Mouse (Mus musculus) brain, embryonic 14.5 days (tissue): ENCODE measurements around the gene As3mt. TPM values are rescaled to one million over a fixed set of nuclear protein-coding genes. Genes with fewer than 3 reads are reported as not detected.

ENCODE experiments used
- DNase-seq: peaks from one replicate; pipeline ENCODE4 v3.0.0-alpha.2; 2011; ENCODE audit warnings: low read depth
- CTCF ChIP-seq: fragments of 200-500 bp; IDR thresholded peaks from 2 replicates; pipeline ENCODE4 v1.5.1; 2012; ENCODE audit warnings: inconsistent platforms, mild to moderate bottlenecking, moderate library complexity, borderline replicate concordance; ENCODE audit not compliant: insufficient read depth, insufficient read length; ENCODE audit errors: extremely low read depth
- POLR2A ChIP-seq: fragments of 200-500 bp; IDR thresholded peaks from 2 replicates; pipeline ENCODE4 v1.6.1; 2012; ENCODE audit warnings: mild to moderate bottlenecking, inconsistent platforms, borderline replicate concordance; ENCODE audit not compliant: poor library complexity, insufficient read depth, insufficient read length, severe bottlenecking; ENCODE audit errors: extremely low read depth
- polyA plus RNA-seq: library from polyadenylated mRNA; depleted of rRNA; stranded (reverse); fragments of >200 nt; gene quantifications from 2 replicates; pipeline ENCODE4 v1.2.3, GENCODE M21; 2012

As3mt gene
- polyA plus RNA-seq, 1 experiment, result 16.9 TPM

DNA sequence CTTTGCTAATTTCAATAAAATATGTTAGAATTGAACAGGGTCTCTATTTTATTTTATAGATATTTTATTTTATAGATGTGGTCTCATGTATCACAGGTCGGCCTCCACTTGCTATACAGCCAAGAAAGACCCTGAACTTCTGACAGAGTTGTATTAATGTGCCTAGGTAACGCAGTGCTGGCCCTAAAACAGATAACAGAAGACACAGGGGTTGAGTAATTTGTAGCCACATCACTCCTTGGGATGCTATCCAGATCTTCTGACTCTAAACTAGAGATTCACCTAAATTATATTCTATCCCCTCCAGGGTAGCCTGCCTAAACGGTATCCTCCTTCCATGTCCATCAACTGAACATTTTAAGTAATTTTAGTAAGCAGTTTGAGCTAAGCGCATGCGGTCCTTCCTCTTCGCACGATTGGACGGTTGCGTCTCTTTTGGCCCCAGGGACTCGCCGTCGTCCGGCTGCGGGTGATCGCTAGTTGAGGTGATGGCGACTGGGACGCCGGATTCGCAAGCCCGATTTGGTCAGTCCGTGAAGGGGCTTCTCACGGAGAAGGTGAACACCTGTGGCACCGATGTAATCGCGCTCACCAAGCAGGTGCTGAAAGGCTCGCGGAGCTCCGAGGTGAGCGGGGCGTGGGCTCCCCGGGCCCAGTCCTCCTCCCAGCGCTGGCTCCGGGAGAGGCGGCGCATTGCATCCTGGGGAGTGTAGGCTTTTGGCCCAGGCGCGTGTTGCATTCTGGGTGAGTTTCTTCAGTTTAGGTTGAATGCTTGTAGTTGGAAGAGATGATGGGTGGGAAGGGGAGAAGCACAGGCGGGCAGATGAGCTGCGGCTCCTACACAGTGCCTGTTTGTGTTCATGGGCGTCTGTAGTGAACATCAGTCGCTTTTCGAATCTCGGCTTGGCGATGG lies 17.5 kb upstream of the As3mt start, which contains the start of gene Borcs7:
Borcs7 (plus strand) TSS at position 447 of the 913 bp plus-strand sequence.
- TF ChIP-seq CTCF, result no peak
- peak; percentile 66; the same call in 1 of the 2 replicates for TF ChIP-seq POLR2A

DNA sequence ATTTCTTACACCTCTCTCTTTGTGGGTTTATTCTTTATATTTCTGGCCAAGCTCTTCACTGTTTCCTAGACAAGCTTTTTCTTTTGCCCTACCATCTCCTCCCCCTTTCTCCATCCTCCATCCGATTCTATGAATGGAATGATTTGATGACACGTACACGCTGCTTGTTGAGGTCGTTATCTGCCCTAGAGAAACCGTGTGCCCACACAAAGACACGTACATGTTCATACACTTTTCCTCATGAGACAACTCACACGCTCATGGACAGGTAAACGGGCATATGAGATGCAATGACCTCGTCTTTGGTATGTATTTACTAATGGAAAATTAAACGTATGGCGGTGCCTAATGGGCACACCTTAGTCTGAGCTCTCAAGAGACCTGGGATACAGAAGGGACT lies 16.9 kb upstream of the As3mt start:
- TF ChIP-seq POLR2A (no peak), CTCF (no peak)

More for the DNA sequence above, 17.5 kb upstream of the As3mt start, which contains the start of gene Borcs7:
- peak; percentile 97 for DNase-seq

DNA sequence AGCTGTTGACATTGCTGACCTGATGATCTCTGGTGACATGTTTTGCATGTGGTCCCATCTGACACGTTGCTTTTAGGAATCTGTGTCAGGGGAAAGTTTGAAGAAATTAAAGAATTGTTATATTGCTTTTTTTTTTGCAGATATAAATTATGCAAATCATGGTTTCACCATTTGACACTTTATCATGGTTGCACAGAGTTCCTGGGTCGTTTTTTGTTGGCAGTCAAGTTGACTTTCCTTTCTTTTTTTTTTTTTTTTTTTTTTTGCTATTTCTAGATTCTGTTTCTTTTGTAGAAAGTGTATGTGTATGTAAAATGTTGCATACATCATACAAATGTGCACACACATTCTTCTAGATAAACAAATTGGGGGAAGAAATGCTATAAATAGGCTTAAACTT lies 16.2 kb upstream of the As3mt start:
- DNase-seq, result no peak
- TF ChIP-seq CTCF (no peak), POLR2A (no peak)

More for the DNA sequence above, 16.9 kb upstream of the As3mt start:
- DNase-seq, result no peak

- peak; percentile 10 for DNase-seq
- TF ChIP-seq POLR2A (no peak), CTCF (no peak)
These were observed 14.1 kb upstream of the As3mt start for GRCm38 (mm10) chr19:46693146-46693545.

DNA sequence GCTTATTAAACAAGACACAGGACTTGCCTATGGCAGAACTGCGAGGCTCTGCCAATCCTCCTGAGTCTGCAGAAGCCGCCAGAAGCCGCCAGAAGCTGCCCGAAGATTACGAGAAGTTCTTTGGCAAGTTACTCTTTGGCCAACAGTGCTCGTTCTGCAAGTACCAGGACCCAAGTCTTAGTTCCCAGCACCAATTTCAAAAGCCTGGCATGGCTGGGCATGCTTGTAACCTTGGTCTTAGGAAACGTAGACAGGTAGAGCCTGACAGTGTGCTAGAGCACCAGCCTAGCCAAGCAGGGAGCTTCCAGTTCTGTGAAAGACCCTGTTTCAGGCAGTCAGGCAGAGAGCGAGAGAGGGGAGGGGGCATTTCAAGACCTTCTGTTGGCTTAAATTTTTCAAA lies 10.8 kb upstream of the As3mt start:
- DNase-seq, result no peak
- no peak for TF ChIP-seq CTCF
- no peak for TF ChIP-seq POLR2A

DNA sequence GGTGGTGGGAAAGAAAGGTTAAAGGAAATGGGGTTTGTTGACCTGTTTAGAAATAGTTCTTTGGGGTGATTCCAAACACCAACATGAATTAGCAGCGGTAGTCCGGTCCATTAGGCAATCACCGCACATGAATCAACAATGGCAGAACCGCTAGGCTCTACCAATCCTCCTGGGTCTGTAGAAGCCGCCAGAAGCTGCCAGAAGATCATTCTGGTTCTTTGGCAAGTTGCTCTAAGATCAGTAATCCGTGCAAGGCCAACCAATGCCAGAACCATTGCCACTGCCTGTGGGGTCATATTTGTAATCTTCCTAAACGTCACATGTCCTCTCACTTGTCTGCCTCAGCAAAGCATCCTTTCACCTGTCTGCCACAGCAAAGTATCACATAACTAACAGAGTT lies 10.3 kb upstream of the As3mt start:
- TF ChIP-seq CTCF (no peak), POLR2A (no peak)
- peak; percentile 9 for DNase-seq

DNA sequence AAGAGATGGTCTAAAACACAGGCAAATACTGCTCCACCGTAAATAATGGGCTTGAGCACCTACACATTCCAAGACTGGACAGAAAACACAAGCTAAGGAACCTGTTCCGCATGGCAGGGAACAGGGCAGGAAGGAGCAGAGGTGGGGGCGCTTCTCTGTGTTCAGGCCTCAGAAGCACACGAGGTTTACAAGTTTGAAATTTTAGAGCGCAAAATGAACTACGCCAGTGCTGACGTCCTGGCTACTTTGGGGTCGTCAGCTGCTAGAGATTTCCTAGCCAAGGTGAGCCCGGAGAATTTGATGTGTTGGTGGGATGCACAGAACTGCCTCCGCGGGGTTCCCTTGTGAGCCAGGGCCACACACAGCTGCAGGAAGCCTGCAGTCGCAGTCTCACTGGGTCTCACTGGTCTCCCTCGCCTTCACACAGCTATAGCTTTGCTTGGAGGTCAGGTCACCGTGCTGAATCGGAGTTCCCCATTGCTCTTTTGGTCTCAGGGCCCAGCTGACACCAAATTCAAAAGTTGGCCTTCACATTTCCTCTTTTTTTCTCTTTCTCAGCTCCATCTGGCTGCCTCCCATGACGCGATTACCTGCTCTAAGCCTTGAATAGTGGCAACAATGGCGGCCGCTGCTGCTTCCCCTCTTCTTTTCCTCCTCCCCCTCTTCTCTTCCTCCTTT lies 9.3 kb upstream of the As3mt start:
- TF ChIP-seq CTCF, result no peak
- DNase-seq, result no peak

DNA sequence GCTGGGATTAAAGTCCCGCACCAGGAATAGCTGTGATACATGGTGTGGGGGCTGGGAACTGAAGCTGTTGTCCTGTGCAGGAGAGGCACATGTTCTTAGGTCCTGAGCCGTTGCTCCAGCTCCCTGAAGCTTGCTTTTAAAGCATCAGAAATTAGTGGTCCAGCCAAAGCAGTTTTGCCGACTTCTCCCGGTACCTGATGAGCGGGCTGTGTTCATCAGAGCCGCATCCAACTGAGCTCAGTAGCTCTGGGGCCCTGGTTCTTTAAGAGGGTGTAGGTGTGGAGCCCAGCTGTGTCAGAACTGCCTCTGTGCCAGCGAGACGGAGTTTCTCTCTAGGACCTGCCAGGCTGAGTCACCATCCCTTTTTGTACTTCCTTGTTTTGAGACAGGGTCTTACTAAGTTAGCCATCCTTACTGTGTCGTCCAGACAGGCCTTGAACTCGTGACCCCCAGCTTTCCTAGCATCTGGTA lies 8.2 kb upstream of the As3mt start:
- no peak for TF ChIP-seq POLR2A
- no peak for TF ChIP-seq CTCF
- DNase-seq, result no peak

GRCm38 (mm10) chr19:46701156-46701555 lies 6.1 kb upstream of the As3mt start:
- TF ChIP-seq CTCF (no peak), POLR2A (no peak)
- no peak for DNase-seq

DNA sequence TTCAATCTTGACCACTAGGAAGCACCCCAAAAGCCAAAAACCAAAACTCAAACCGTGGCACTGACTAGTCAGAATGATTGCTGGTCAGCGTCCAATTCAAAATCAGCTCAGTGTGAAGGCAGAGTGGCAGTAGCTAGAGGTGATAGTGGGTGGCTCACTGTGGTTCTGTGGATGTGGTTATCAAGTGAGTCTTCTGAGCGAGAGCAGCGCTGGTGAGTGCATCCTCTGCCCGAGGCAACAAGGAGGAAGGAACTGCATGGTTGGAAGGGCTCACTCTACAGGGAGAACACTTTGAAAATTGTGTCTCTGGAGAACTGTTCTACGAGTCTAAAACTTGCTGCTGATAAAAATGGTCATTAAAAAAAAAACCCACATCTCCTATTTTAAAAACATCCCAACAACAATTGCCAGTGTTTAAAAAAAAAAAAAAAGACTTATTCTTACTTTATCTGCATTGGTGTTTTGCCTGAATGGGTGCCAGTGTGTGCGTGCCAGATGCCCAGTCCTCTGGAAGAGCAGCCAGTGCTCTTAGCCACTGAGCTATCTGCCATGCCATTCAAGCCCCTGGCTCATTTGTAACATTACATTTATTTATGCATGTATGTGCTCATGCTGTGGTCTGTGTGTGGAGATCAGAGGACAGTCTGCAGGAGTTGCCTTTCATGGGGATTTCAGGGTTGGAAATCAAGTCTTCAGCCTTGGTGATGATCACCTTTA lies 1.3 kb upstream of the As3mt start:
- DNase-seq, result no peak
- TF ChIP-seq CTCF, result no peak
- no peak for TF ChIP-seq POLR2A

GRCm38 (mm10) chr19:46706540-46707295 lies 540 bp upstream of the As3mt start:
- TF ChIP-seq POLR2A (no peak), CTCF (no peak)
- DNase-seq, result no peak

GRCm38 (mm10) chr19:46710614-46711013 lies 3.4 kb downstream of the As3mt start:
- no peak for DNase-seq
- no peak for TF ChIP-seq CTCF
- no peak for TF ChIP-seq POLR2A

DNA sequence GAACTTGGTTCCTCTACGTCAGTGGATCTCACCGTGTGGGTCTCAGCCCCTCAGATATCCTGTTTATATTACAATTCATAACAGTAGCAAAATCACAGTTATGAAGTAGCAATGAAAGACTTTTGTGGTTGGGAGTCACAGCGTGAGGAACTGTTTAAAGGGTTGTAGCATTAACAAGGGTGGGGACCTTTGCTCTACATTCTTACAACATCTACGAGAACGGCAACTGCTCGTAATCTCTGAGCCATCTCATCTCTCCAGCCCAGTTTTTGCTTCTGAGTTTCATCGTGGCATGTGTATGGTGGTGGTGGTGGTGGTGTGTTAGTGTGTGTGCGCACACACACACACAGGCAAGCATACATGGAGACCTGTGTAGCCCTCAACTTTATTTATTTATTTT lies 7.0 kb downstream of the As3mt start:
- no peak for TF ChIP-seq POLR2A
- no peak for TF ChIP-seq CTCF
- no peak for DNase-seq

- TF ChIP-seq CTCF (no peak), POLR2A (no peak)
- DNase-seq, result no peak
These were observed 7.8 kb downstream of the As3mt start for GRCm38 (mm10) chr19:46715016-46715415.
